Mouse (Mus musculus): ENCODE measurements around the gene Mpp3. TPM values are rescaled to one million over a fixed set of nuclear protein-coding genes. Genes with fewer than 3 reads are reported as not detected.

Mpp3 gene
- polyA plus RNA-seq, 1 experiment from 2014 or later = 2.7 TPM

DNA sequence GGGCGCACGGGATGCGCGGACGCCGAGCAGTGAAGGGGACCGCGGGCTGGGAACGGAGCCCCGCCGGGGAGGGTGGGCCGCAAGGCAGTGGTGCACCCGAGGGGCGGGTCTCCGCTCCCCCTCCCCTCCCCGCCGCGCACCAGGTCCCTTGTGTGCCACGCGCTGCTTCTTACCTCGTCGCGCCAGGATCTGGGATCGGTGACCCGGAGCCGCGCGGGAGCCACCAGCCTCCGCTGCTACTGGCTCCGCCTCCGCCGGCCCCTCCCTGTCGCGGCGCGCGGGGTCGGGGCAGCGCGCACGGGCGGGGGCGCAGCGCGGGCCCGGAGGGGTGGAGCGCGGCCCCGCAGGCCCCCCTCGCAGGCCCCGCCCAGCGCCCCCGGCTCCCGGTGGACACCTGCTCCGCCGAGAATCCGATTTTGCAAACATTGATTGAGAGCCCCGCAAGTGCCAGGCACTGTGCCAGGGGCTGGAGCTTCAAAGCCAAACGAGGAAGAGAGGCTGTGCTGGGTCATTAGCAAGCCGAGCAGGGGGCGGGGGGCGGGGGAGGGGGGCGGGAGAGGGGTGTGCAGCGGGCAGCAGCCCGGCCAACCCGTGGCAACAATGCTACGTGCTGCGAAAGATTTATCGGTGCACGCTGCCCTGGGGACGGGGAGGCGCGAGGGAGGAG is 1.4 kb downstream of the Mpp3 start:
- Histone ChIP-seq H3K9me3 (replicated peaks; ENCODE audit: control insufficient read depth, low read length) (no peaks in the 10 kb centered on the region), H3K9ac (ENCODE audit: low read depth, low read length) (peak overlapping the region; percentile 79), H3K27me3 (ENCODE audit: control insufficient read depth, insufficient read depth, low read length) (peaks cover 15% of the 10 kb centered on the region), H3K4me1 (ENCODE audit: control insufficient read depth, insufficient read depth, low read length) (peaks cover 14% of the 10 kb centered on the region), H3K4me3 (ENCODE audit: low read depth, low read length) (peak overlapping the region; percentile 67), H3K36me3 (ENCODE audit: control insufficient read depth, insufficient read depth, low read length) (no peaks in the 10 kb centered on the region), H3K27ac (ENCODE audit: low read depth, low read length) (no peak overlapping the region; the same call in 1 of the 2 replicates), H3K4me2 (peak overlapping the region; percentile 92)
- 0% methylated on average over 41 of the region's 73 CpGs for WGBS (ENCODE audit: insufficient replicate concordance)
- peak; percentile 70 for ATAC-seq (replicated peaks; ENCODE audit: insufficient number of reproducible peaks, low FRiP score, low TSS enrichment)

GRCm38 (mm10) chr11:102025991-102026660 is 2.1 kb downstream of the Mpp3 start:
- H3K27me3 ChIP-seq (ENCODE audit: control insufficient read depth, insufficient read depth, low read length) = peaks cover 15% of the 10 kb centered on the region
- no peaks in the 10 kb centered on the region for H3K9me3 ChIP-seq (replicated peaks; ENCODE audit: control insufficient read depth, low read length)
- H3K4me3 ChIP-seq (ENCODE audit: low read depth, low read length) = peak overlapping the region; percentile 67
- peak; percentile 23; the same call in 1 of the 2 replicates for ATAC-seq (replicated peaks; ENCODE audit: insufficient number of reproducible peaks, low FRiP score, low TSS enrichment)
- peak overlapping the region; percentile 79 for H3K9ac ChIP-seq (ENCODE audit: low read depth, low read length)
- WGBS (ENCODE audit: insufficient replicate concordance) = 5% methylated on average over 21 of the region's 23 CpGs
- peaks cover 14% of the 10 kb centered on the region for H3K4me1 ChIP-seq (ENCODE audit: control insufficient read depth, insufficient read depth, low read length)
- H3K27ac ChIP-seq (ENCODE audit: low read depth, low read length) = no peak overlapping the region; the same call in 1 of the 2 replicates
- peak overlapping the region; percentile 92 for H3K4me2 ChIP-seq
- no peaks in the 10 kb centered on the region for H3K36me3 ChIP-seq (ENCODE audit: control insufficient read depth, insufficient read depth, low read length)

- Histone ChIP-seq H3K27ac (ENCODE audit: low read depth, low read length) (no peak overlapping the region), H3K27me3 (ENCODE audit: control insufficient read depth, insufficient read depth, low read length) (peaks cover 15% of the 10 kb centered on the region), H3K9ac (ENCODE audit: low read depth, low read length) (no peak overlapping the region), H3K36me3 (ENCODE audit: control insufficient read depth, insufficient read depth, low read length) (no peaks in the 10 kb centered on the region), H3K4me1 (ENCODE audit: control insufficient read depth, insufficient read depth, low read length) (peaks cover 14% of the 10 kb centered on the region), H3K4me3 (ENCODE audit: low read depth, low read length) (no peak overlapping the region), H3K4me2 (no peak overlapping the region), H3K9me3 (replicated peaks; ENCODE audit: control insufficient read depth, low read length) (no peaks in the 10 kb centered on the region)
- no peak for ATAC-seq (replicated peaks; ENCODE audit: insufficient number of reproducible peaks, low FRiP score, low TSS enrichment)
- 32% methylated on average over 7 of the region's 7 CpGs for WGBS (ENCODE audit: insufficient replicate concordance)
Observed at GRCm38 (mm10) chr11:102025354-102025753, 2.9 kb downstream of the Mpp3 start.

DNA sequence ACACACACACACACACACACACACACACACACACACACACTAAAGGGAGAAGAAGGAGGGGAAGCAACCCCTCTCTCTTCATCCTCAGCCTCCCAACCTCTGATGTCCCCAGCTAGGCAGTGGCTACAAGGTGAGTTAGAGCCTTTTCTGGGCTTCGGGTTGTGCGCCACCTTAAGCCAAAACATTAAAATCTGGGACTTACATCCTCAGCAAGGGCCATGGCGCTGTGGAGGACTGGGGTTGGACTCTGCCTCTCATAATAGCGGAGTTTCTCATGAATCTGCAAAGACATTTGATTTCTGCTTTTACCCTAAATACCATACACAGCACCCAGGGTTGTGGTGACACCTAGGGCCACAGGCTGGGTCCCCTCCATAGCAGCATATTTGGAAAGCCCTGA is 3.4 kb downstream of the Mpp3 start:
- Histone ChIP-seq H3K9me3 (replicated peaks; ENCODE audit: control insufficient read depth, low read length) (no peaks in the 10 kb centered on the region), H3K36me3 (ENCODE audit: control insufficient read depth, insufficient read depth, low read length) (no peaks in the 10 kb centered on the region), H3K27me3 (ENCODE audit: control insufficient read depth, insufficient read depth, low read length) (peaks cover 15% of the 10 kb centered on the region), H3K27ac (ENCODE audit: low read depth, low read length) (no peak overlapping the region), H3K4me2 (no peak overlapping the region), H3K4me3 (ENCODE audit: low read depth, low read length) (no peak overlapping the region), H3K9ac (ENCODE audit: low read depth, low read length) (no peak overlapping the region), H3K4me1 (ENCODE audit: control insufficient read depth, insufficient read depth, low read length) (peaks cover 14% of the 10 kb centered on the region)
- WGBS (ENCODE audit: insufficient replicate concordance) = 85% methylated on average over 4 of the region's 4 CpGs
- no peak for ATAC-seq (replicated peaks; ENCODE audit: insufficient number of reproducible peaks, low FRiP score, low TSS enrichment)

DNA sequence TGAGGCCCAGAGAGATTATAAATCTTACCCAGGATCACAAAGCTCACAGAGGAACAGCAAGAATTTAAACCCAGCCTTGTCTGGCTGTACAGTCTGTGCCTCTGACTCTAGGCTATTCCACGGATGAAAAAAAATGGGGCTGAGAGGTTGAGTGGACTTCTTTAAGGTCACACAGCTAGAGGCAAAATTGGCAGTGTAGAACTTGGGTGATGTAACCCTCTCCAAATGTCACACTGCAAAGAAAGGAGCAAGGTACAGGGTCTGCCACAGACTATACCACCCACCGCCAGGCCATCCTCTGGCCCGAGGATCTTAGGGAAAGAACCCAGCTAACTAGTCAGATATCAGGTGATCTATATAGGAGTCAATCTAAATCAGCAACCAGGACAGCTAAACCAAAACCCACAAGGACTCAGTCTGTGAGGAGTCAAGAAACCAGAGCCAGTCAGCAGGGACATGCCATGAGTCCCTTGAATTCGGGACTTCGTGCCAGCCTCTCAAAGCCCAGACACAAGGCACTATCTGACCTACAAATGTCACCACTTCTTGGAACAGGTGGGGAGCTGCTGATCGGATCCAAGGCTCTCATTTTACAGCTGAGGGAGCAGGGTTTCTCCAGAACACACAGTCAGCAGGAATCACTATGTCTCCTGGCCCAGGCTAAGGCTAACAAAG is 4.0 kb downstream of the Mpp3 start:
- ATAC-seq (replicated peaks; ENCODE audit: insufficient number of reproducible peaks, low FRiP score, low TSS enrichment) = no peak
- no peak overlapping the region for H3K27ac ChIP-seq (ENCODE audit: low read depth, low read length)
- H3K36me3 ChIP-seq (ENCODE audit: control insufficient read depth, insufficient read depth, low read length) = no peaks in the 10 kb centered on the region
- H3K27me3 ChIP-seq (ENCODE audit: control insufficient read depth, insufficient read depth, low read length) = peaks cover 15% of the 10 kb centered on the region
- H3K4me3 ChIP-seq (ENCODE audit: low read depth, low read length) = no peak overlapping the region
- H3K4me2 ChIP-seq = no peak overlapping the region
- H3K9me3 ChIP-seq (replicated peaks; ENCODE audit: control insufficient read depth, low read length) = no peaks in the 10 kb centered on the region
- no peak overlapping the region for H3K9ac ChIP-seq (ENCODE audit: low read depth, low read length)
- H3K4me1 ChIP-seq (ENCODE audit: control insufficient read depth, insufficient read depth, low read length) = peaks cover 14% of the 10 kb centered on the region
- WGBS (ENCODE audit: insufficient replicate concordance) = 72% methylated on average over 6 of the region's 6 CpGs

DNA sequence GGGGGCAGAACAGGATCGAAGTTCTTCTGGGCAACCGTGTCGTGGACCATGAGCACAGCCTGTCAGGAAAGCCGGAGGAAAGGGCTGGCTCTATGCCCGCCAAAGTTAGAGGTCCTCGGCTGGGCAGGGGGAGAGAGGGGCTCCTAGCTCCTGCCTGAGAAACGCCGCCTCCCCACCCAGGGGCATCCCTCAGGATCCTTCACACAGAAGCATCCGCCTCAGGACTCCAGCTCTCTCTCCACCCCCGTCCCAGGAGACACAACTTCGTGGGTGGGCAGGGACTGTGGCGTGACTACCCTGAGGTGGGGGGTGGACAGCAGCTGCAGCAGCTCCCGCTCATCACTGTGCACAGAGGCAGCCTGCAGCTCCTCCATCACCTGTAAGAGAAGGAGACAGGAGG is 4.9 kb downstream of the Mpp3 start:
- no peak for ATAC-seq (replicated peaks; ENCODE audit: insufficient number of reproducible peaks, low FRiP score, low TSS enrichment)
- WGBS (ENCODE audit: insufficient replicate concordance) = 83% methylated on average over 13 of the region's 13 CpGs
- no peak overlapping the region for H3K9ac ChIP-seq (ENCODE audit: low read depth, low read length)
- no peak overlapping the region for H3K27ac ChIP-seq (ENCODE audit: low read depth, low read length)
- peaks cover 15% of the 10 kb centered on the region for H3K27me3 ChIP-seq (ENCODE audit: control insufficient read depth, insufficient read depth, low read length)
- H3K4me3 ChIP-seq (ENCODE audit: low read depth, low read length) = no peak overlapping the region
- no peaks in the 10 kb centered on the region for H3K36me3 ChIP-seq (ENCODE audit: control insufficient read depth, insufficient read depth, low read length)
- H3K9me3 ChIP-seq (replicated peaks; ENCODE audit: control insufficient read depth, low read length) = no peaks in the 10 kb centered on the region
- peaks cover 14% of the 10 kb centered on the region for H3K4me1 ChIP-seq (ENCODE audit: control insufficient read depth, insufficient read depth, low read length)
- H3K4me2 ChIP-seq = no peak overlapping the region

DNA sequence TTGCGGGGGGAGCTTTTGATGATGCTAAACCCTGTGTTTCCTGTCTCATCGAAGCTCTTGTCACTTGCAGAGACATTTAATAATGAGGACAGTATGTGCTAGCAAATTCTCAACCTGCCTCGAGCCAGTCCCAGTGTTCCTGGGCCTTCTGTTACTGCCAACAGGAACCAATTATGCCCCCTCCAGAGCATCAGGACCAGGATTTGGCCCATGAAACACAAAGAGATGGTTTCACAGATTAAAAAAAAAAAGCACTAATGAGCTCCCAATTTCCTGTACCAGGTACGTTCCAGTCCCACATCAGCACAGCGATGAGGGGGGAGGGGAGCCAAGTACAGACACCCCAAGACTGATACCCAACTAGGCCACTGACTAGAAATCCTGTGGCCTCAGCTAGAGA is 7.1 kb downstream of the Mpp3 start:
- H3K27ac ChIP-seq (ENCODE audit: low read depth, low read length) = no peak overlapping the region
- no peak overlapping the region for H3K9ac ChIP-seq (ENCODE audit: low read depth, low read length)
- no peaks in the 10 kb centered on the region for H3K9me3 ChIP-seq (replicated peaks; ENCODE audit: control insufficient read depth, low read length)
- peaks cover 5% of the 10 kb centered on the region; the same call in 1 of the 2 replicates for H3K4me1 ChIP-seq (ENCODE audit: control insufficient read depth, insufficient read depth, low read length)
- H3K36me3 ChIP-seq (ENCODE audit: control insufficient read depth, insufficient read depth, low read length) = no peaks in the 10 kb centered on the region
- peaks cover 15% of the 10 kb centered on the region for H3K27me3 ChIP-seq (ENCODE audit: control insufficient read depth, insufficient read depth, low read length)
- 85% methylated on average over 5 of the region's 5 CpGs for WGBS (ENCODE audit: insufficient replicate concordance)
- no peak overlapping the region for H3K4me2 ChIP-seq
- ATAC-seq (replicated peaks; ENCODE audit: insufficient number of reproducible peaks, low FRiP score, low TSS enrichment) = no peak
- no peak overlapping the region for H3K4me3 ChIP-seq (ENCODE audit: low read depth, low read length)

GRCm38 (mm10) chr11:102019736-102020135 is 8.5 kb downstream of the Mpp3 start:
- Histone ChIP-seq H3K9ac (ENCODE audit: low read depth, low read length) (no peak overlapping the region), H3K4me1 (ENCODE audit: control insufficient read depth, insufficient read depth, low read length) (no peaks in the 10 kb centered on the region), H3K4me2 (no peak overlapping the region), H3K27ac (ENCODE audit: low read depth, low read length) (no peak overlapping the region), H3K9me3 (replicated peaks; ENCODE audit: control insufficient read depth, low read length) (no peaks in the 10 kb centered on the region), H3K27me3 (ENCODE audit: control insufficient read depth, insufficient read depth, low read length) (peaks cover 4% of the 10 kb centered on the region; the same call in 1 of the 2 replicates), H3K36me3 (ENCODE audit: control insufficient read depth, insufficient read depth, low read length) (no peaks in the 10 kb centered on the region), H3K4me3 (ENCODE audit: low read depth, low read length) (no peak overlapping the region)
- no peak for ATAC-seq (replicated peaks; ENCODE audit: insufficient number of reproducible peaks, low FRiP score, low TSS enrichment)
- WGBS (ENCODE audit: insufficient replicate concordance) = 77% methylated on average over 9 of the region's 9 CpGs

Data from heart, embryonic 11.5 days (tissue).